Mouse (Mus musculus): ENCODE measurements around the gene Nol8.

Gene Nol8

DNA sequence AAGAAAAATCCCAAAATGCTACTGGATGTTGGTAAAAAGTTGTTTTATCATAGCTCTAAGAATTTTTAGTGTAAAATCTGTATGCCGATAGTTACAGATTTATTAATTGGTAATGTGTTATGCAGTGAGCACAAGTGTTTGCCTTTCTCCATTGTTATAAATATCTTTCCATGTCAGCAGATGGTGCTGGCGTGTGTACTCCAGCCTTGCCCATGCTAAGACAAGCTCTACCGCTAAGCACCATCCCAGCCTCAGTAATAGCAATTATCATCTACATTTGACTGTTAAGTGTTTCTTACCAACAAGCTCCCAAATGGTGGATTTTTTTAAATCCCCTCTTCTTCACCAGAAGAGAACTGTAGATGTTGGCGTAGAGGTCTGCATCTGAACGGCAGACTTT, 38.2 kb downstream of the Nol8 start:
- no peak for DNase-seq

DNA sequence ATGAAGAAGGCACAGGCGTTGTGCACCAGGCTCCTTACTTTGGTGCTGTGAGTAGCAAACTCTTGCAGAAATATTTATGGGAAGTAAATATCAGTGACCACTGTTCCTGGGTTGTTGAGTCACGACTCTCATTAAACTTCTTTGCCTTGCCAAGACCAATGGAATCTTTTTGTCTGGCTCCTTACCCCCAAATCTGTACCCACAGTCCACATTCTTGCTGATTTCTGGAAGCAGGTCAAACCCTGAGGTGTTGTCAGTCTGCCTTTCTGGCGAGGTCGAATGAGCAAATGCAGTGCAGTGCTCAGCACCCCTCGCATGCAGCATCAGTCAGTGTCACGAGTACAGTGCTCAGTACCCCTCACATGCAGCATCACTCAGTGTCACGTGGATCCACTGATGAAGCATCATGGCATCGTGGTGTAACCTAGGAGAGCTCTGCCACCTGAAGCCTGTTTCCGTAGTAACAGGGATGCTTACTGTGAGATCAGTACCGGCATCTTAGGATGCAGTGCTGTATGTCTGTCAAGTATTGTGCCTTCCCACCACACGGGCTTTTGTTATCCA, 50.4 kb downstream of the Nol8 start:
- DNase-seq: peak; percentile 28

DNA sequence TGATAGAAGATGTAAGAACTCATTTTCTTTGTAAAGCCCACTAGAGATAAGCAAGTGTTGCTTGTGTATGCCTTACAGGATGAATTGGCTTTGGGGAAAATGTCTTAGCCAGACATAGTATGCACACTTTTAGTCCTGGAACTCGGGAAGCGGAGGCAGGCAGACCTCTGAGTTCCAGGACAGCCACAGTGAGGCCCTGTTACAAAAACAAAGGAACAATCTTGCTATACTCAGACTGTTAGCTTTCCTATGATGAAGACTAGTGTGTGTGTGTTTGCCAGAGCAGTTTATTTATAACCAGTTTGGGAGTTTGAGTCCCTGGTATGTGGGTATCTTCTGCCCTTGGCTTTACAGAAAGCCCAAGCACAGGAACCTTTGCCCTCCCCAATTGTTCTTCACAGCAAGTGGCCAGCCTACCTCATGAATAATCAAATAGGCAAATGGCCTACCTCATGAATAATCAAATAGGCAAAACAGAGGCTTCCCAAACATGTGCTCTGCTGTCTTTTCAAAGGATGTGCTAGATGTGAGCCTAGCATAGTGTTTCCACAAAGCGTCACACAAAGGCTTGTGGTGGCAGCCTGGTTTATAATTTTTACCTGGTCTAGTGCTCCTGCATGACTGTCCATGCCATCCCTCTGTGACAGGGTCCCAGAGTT, 53.3 kb downstream of the Nol8 start:
- DNase-seq: no peak

DNA sequence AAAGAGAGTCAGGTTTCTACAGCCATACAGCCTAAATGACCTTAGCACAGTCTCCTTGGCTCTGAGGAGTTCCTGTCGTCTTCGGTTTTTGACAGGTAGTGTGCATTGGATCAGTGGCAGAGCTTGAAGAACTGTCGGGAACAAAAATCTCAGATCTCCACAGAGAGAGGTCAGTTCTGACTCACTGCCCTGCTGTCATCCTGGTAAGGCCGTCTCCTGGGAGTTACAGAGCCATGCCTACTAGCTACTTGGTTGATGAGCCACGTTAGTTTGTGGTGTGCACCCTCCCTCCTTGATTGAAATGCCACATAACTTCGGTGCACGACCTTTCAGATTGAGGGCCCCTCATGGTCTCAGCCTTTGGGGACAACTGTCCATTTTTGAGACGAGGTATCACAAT, 55.4 kb downstream of the Nol8 start:
- no peak for DNase-seq

DNA sequence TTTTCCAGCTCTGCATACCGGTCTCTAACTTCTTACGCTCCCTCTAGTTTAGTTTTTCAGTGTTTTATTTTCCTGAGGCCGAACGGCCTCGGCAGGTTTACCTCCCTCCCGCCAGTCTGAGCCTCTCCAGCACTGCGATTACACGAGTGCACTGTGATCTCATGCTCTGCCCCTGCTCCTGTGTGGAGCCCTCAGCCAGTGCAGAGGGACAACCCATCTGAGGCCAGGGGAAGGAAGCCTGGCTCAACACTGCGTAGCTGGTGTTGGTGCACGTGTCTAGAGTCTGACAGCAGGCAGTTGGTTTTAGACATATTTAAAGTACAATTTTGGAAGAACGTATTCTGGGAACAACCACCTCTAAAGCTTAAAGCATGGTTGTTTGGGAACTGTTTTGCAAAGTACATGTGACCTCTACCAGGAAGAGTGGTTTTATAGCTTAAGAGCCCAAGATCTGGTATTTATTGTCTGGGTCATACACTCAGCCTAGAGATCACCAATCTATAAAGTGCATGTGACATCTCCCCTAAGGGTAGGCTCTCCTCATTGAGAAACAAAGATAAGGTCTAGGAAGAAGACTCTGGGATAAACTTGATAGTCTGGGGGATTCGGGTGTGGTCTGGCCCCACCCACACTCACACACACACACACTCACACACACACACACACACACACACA, 59.3 kb downstream of the Nol8 start:
- DNase-seq: no peak

DNA sequence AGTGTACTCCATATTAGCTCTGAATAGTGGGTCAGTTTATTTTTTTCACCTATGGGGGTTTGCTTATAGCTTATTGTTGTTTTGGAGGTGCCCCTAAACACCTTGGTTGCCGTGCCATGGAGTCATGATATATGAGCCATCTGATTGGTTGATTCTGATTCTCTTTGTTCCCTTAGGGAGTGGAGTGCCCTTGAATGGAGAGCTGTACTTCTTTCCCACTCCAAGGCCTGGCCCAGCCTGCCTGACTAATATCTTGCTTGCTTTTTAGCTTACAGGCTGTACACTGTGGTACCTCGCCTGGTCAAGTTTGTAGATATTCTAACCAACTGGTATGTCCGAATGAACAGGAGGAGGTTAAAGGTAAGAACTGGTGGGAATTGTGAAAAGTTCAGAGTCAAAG, 66.4 kb downstream of the Nol8 start:
- peak; percentile 56 for DNase-seq
